Mouse (Mus musculus) monocyte, adult 5-6 weeks (primary cell): ENCODE results near the gene Rpl41. TPM values are rescaled to one million over a fixed set of nuclear protein-coding genes. Genes with fewer than 3 reads are reported as not detected.
A peak's percentile ranks its signal among the peaks of the same experiment; 100 is the strongest.

Experiments
- ATAC-seq: fragments of 153-309, 156-312 bp; replicated peaks from 2 replicates; pipeline ENCODE4 v1.8.0; 2017; ENCODE audit warnings: mild to moderate bottlenecking; ENCODE audit not compliant: low TSS enrichment, insufficient number of reproducible peaks, severe bottlenecking, poor library complexity, low FRiP score
- total RNA-seq: library from RNA; stranded (forward); fragments of 200-1000, 200-491, 200-594 nt; gene quantifications from 3 replicates; pipeline ENCODE4 v1.2.3, GENCODE M21; 2017

The Rpl41 gene
- total RNA-seq, 1 experiment from 2014 or later: 2,260 TPM

- ATAC-seq: peak; percentile 52
Observed at GRCm38 (mm10) chr10:128535624-128536265, 13.4 kb downstream of the Rpl41 start.

GRCm38 (mm10) chr10:128535206-128535605 is 13.9 kb downstream of the Rpl41 start:
- no peak for ATAC-seq

GRCm38 (mm10) chr10:128526366-128527356 is 22.4 kb downstream of the Rpl41 start:
- no peak for ATAC-seq

GRCm38 (mm10) chr10:128525671-128526308 is 23.3 kb downstream of the Rpl41 start, which contains the start of gene Esyt1:
Gene Esyt1 (minus strand): TSS chr10:128525871.
- peak; percentile 93 for ATAC-seq

GRCm38 (mm10) chr10:128524732-128525662 is 24.1 kb downstream of the Rpl41 start:
- no peak; the same call in 1 of the 2 replicates for ATAC-seq

GRCm38 (mm10) chr10:128524111-128524731 is 24.9 kb downstream of the Rpl41 start:
- no peak for ATAC-seq

GRCm38 (mm10) chr10:128522351-128522750 is 26.8 kb downstream of the Rpl41 start:
- no peak for ATAC-seq

- ATAC-seq: no peak
Observed at GRCm38 (mm10) chr10:128520591-128520990, 28.5 kb downstream of the Rpl41 start.

- ATAC-seq: 0 out of 2 replicates have a peak, but pooled peaks have one; percentile 32
Observed at GRCm38 (mm10) chr10:128518833-128519232, 30.3 kb downstream of the Rpl41 start.

- ATAC-seq: peak; percentile 73
Observed at GRCm38 (mm10) chr10:128516677-128517076, 32.4 kb downstream of the Rpl41 start.

GRCm38 (mm10) chr10:128516029-128516428 is 33.1 kb downstream of the Rpl41 start:
- no peak for ATAC-seq

- ATAC-seq: no peak
Observed at GRCm38 (mm10) chr10:128515044-128515443, 34.1 kb downstream of the Rpl41 start.

- no peak for ATAC-seq
Observed at GRCm38 (mm10) chr10:128511761-128512160, 37.3 kb downstream of the Rpl41 start.

GRCm38 (mm10) chr10:128511189-128511588 is 37.9 kb downstream of the Rpl41 start:
- ATAC-seq: no peak

- no peak for ATAC-seq
Observed at GRCm38 (mm10) chr10:128510301-128510700, 38.8 kb downstream of the Rpl41 start.

- ATAC-seq: no peak
Observed at GRCm38 (mm10) chr10:128509831-128510230, 39.3 kb downstream of the Rpl41 start.

- ATAC-seq: no peak
Observed at GRCm38 (mm10) chr10:128509203-128509602, 39.9 kb downstream of the Rpl41 start.

- ATAC-seq: no peak
Observed at GRCm38 (mm10) chr10:128508260-128508659, 40.8 kb downstream of the Rpl41 start.
